Mouse (Mus musculus) adrenal gland, postnatal 10 days (tissue): ENCODE measurements around the gene Gm45337. TPM values are rescaled to one million over a fixed set of nuclear protein-coding genes. Genes with fewer than 3 reads are reported as not detected.
"Not testable (repeated sequence)": the region's sequence is repeated elsewhere in the genome, so short reads cannot be mapped to it uniquely, and the experiment has no call there.

Experiments
- DNase-seq: peaks from one replicate; pipeline ENCODE4 v3.0.0; 2021; ENCODE audit warnings: mixed read lengths
- long read RNA-seq, 2 experiments: library from polyadenylated mRNA; stranded (forward); transcript quantifications; one replicate each; pipeline ENCODE4 v2.0.0; 2021
- total RNA-seq, 2 experiments: library from RNA; stranded (reverse); gene quantifications; 2 replicates each; pipeline ENCODE4 v1.2.3; 2021

Gm45337 gene
- total RNA-seq = not detected
- long read RNA-seq, experiment 1 = 0 reads
- long read RNA-seq, experiment 2 = 0 reads

DNA sequence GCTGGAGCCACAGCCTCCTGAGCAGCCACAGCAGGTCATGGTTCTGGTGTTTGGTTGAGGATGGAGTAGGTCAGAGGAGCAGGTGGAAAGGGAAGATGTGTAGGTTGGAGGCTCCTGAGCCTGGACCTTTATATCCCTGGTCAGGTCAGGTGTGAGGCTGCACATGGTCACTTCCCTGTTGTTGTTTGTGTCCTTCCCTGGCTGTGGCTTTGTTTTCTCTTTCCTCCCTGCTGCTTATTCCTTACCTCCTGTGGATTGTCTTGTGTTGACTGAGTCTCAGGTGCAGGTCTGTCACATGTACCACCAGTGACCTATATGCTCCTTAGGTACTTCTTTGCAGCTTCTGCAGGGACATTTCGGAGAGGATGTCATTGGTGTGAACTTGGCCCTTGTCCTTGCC is at the start of gene Gm45337:
Gm45337 (minus strand) TSS at position 101 of the 400 bp plus-strand sequence.
- no peak for DNase-seq

DNA sequence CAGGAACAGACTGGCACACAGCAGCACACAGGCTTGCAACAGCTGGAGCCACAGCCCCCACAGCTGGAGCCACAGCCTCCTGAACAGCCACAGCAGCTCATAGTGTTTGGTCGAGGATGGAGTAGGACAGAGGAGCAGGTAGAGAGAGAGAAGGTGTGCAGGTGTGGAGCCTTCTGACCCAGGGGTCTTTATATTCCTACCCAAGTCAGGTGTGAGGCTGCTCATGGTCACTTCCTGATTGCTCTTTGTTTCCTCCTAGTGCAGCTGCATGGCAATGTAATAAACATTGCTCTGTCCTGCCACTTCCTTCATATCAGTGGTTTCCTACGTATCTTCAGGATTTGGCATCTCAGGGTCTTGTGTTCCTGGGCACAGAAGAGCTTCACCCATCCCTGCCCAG is 45.9 kb upstream of the Gm45337 start, which contains the start of gene Gm10153:
Gm10153 (minus strand) TSS at position 101 of the 400 bp plus-strand sequence.
- DNase-seq = no peak

DNA sequence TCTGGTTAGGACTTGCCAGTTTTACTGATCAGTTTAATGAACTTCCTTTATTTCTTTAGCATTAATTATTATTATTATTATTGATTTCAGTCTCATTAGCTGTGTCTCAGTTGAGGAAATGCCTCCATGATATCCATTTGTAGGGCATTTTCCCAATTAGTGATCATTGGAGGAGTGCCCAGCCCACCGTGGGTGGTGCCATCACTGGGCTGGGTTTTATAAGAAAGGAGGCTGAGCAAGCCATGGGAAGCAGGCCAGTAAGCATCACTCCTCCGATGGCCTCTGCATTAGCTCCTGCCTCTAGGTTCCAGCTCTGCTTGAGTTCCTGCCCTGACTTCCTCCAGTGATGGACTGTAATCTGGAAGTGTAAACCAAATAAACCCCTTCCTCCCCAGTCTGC is 43.7 kb upstream of the Gm45337 start:
- no peak for DNase-seq

DNA sequence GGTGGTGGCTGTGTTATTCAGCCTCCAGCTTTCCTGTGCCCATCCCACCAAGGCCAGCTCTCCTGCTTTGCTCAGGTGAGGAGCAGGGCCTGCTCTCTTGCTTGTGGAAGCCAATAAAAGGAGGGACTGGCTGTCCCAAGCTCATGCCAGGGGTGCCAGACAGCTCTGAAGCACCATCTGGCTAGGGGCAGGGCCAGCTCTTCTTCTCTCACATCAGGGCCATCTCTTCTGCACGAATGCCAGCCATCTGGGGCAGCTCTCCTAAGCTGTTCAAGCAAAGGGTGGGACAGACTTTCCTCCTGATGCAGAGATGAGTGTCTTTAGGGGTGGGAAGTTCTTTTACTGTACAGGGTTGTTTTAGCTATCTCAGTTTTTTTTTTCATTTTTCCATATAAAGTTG is 36.6 kb upstream of the Gm45337 start:
- no peak for DNase-seq

DNA sequence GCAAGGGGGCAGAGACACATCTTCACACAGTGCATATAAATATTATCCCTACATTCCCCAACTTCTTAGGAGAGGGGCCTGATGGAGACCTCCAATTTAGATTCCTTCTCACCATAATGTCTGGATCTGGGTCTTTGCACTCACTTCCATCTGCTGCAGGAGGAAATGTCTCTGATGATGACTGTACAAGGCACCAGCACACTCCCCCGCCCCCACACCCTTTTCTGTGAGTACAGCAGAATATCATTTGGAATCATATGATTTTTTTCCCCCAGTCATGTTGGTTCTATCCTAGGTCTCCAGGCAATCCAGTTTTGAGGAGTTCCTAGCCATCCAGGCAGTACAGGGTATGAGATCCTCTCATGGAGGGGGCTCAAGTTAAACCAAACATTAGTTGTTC is 34.3 kb upstream of the Gm45337 start:
- no peak for DNase-seq

DNA sequence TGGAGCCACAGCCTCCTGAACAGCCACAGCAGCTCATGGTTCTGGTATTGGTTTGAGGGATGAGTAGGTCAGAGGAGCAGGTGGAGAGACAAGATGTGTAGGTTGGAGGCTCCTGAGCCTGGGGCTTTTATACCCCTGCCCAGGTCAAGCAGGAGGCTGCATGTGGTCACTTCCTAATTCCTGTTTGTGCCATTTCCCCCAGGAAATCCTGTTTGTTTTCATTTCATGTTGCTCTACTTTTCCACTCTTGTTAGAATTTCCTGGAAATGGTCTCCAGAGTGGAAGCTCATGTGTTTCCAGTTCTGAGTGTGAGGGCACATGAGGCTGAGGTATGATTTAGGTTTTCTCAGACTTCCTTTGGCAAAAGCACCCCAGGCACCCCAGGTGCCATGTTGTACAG is 31.5 kb upstream of the Gm45337 start, which contains the start of gene Krtap5-2:
Krtap5-2 (minus strand) TSS at position 101 of the 400 bp plus-strand sequence.
- DNase-seq = not testable (repeated sequence)

DNA sequence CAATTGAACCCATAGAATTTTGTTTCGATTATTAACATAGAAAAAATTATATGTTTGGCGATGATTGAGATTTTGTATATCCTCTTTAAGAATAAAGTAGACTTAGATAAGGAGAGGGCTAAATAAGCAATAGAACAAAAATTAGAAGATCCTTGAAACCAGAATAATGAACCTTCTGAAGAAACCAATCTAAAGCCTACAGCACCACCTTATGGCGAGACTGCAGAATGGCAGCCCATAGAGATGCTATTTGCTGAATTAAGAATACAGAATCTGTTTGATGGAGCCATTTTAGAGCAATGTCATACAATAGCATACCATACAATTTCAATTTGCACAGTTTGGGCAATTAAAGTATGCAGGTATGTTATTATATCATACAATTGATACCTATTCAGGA is 25.4 kb upstream of the Gm45337 start:
- DNase-seq = no peak

DNA sequence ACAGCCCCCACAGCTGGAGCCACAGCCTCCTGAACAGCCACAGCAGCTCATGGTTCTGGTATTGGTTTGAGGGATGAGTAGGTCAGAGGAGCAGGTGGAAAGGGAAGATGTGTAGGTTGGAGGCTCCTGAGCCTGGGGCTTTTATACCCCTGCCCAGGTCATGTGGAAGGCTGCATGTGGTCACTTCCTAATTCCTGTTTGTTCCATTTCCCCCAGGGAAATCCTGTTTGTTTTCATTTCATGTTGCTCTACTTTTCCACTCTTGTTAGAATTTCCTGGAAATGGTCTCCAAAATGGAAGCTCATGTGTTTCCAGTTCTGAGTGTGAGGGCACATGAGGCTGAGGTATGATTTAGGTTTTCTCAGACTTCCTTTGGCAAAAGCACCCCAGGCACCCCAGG is 21.2 kb upstream of the Gm45337 start, which contains the start of gene Gm4553:
Gm4553 (minus strand) TSS at position 101 of the 400 bp plus-strand sequence.
- DNase-seq = not testable (repeated sequence)

DNA sequence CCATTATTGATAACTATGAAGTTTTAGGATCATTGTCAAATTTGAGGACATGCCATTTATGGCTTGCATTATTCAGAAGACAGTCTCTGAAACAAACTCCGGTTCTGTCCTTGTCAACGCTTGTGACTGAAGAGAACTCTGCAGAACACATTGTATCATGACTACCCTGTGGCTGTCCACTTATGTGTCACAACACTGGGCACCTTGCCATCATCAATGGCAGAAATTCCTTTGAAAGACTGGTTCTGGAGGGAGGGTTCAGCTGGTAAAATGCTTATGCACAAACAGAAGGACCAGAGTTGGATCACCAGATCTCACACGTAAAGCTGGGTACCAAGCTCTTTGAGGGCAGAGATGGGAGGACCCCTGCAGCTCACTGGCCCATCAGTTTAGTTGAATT is 15.0 kb upstream of the Gm45337 start:
- peak; percentile 18 for DNase-seq

DNA sequence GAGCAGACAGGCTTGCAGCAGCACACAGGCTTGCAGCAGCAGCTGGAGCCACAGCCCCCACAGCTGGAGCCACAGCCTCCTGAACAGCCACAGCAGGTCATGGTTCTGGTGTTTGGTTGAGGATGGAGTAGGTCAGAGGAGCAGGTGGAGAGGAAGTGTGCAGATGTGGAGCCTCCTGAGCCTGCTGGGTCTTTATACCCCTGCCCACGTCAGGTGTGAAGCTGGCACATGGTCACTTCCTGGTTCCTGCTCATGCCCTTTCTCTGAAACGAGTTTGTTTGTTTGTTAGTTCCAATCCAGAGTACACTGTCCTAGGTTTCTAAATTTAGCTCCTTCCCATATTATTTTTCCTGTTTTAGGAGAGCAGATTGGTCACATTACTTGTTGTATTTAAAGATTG is 12.6 kb upstream of the Gm45337 start, which contains the start of gene Gm29735:
Gm29735 (minus strand) TSS at position 101 of the 400 bp plus-strand sequence.
- DNase-seq = not testable (repeated sequence)

DNA sequence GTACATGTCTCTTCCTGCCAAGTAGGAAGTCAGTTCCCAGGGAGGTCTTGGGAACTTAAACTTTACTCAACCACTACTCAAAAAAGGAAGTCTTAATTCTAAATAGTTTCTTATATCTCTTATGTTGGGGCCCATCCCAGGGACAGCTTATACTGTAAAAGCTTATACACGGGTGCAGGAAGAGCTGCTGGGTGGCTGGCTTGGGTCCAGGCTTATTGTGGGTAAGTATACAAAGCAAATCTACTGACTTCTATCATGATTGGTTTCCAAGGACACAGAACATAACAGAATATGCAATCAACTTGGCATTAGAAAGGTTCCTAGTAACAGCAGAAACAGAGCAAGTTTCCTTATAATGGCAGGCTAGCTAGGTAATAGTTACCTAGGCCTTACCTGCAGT is 10.9 kb upstream of the Gm45337 start:
- no peak for DNase-seq

DNA sequence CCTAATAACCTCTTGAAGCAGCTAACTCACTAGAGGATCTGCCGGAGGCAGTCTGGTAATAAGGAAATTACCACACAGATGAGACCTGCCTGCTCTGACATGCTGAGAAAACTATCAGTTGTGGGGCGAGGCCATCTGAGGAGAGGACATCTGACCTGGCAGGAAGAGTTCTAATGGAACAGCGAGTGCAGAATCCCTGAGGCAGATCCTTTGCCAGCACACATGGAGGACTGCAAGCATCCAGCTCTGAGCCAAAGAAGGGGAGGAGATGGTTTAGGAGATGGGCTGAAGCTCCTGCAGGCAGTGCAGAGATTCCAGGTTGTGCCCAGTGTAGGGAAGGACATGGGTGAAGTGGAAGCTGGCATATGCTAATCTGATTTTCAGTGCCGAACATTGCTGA is 7.8 kb upstream of the Gm45337 start:
- DNase-seq = no peak

DNA sequence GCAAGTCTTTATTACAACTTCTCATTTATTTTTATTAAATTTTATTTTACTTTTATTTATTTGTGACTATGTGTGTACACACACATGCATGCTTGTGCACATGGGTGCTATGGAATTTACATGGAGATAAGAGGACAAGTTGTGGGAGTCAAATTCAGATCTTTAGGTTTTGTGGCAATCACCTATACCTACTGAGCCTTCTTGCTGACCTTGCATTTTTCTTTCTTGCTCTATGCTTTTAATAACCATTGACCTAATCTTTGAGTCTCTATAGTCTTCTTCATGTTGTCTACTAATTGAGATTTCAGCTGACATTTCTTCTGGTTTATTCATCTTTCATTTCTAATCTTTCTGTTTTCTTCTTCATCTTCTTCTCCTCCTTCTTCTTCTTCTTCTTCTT is 4.2 kb upstream of the Gm45337 start:
- DNase-seq = no peak

DNA sequence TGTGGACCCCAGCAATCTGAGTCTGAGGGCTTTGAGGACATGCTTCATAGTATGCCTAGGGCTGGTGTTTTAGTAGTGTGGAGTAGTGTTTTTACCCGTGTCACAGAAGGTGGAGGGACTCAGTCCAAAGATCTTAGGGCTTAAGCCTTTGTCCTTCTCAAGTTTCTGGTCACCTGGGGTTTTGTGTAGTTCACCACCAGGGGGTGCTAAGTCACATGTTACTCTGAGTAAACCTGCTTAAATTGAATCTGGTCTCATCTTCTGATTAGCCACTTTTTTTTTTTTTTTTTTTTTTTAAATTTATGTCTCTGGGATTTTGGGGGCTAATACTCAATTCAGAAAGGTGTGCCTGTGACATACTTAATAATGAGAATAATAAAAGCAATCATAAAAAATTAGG is 1.6 kb upstream of the Gm45337 start:
- peak; percentile 71 for DNase-seq

DNA sequence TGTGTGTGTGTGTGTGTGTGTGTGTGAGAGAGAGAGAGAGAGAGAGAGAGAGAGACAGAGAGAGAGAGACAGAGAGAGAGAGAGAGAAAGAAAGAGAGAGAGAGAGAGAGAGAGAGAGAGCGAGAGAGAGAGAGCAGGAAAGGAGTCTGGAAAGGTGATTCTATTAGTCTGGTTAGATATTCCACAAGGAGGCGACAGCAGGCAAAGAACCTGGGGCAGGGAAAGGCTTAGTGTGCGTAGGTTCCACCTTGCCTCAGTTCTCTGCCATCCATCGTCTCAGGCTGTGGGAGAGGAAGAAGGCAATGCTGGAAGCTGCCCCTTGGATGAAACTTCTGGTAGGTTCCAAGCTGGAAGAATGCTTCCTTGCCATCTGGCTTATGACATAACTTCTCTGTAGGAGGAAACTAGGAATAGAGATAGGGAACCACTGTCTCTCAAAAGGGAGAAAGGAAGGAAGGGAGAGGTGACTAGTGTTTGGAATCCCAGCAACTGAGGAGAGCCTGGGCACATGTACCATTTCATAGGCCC is 1.1 kb upstream of the Gm45337 start:
- DNase-seq = no peak

DNA sequence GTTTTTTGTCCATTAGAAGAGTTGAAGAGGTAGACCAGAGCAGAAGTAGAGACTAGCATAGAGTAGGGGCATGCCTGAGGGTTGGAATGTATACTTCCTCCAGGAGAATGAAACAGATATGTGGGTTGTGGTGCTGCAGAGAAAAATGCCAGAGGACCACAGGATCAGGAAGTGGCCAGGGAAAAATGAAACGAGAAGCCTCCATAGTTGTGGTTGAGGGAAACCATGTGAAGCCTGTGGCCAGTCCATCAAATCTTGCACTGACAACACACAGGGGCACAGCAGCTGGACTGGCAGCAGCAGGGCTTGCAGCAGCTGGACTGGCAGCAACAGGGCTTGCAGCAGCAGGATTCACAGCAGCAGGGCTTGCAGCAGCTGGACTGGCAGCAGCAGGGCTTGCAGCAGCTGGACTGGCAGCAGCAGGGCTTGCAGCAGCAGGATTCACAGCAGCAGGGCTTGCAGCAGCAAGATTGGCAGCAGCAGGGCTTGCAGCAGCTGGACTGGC is 849 bp downstream of the Gm45337 start:
- not testable (repeated sequence) for DNase-seq

DNA sequence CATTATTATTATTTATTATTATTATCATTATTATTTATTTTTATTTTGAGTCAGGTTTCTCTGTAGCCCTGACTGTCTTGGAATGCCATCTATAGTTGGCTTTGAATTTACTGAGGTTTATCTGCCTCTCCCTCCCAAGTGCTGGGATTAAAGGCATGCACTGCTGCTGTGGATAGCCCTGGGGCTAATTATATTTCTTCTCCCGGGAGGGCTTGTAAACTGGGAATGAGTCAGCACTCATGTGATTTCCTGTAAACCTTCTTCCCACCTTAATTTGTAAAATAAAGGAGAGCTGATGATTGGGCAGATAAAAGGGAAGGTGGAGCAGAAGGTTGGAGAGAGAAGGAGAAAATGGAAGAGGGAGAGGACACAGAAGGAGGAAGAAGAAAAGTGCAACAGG is 3.7 kb downstream of the Gm45337 start:
- no peak for DNase-seq

DNA sequence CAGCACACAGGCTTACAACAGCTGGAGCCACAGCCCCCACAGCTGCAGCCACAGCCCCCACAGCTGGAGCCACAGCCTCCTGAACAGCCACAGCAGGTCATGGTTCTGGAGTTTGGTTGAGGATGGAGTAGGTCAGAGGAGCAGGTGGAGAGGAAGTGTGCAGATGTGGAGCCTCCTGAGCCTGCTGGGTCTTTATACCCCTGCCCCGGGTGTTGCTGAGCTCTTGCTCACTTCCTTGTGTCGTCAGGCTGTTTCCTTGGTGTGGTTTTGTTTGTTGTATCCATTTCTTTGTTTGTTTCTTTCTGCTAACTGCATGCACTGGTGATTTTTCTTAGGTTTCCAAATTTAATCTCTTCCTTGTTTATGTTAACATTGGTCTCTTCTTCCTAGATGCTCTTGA is 8.5 kb downstream of the Gm45337 start, which contains the start of gene Gm39115:
Gm39115 (minus strand) TSS at position 101 of the 400 bp plus-strand sequence.
- not testable (repeated sequence) for DNase-seq

DNA sequence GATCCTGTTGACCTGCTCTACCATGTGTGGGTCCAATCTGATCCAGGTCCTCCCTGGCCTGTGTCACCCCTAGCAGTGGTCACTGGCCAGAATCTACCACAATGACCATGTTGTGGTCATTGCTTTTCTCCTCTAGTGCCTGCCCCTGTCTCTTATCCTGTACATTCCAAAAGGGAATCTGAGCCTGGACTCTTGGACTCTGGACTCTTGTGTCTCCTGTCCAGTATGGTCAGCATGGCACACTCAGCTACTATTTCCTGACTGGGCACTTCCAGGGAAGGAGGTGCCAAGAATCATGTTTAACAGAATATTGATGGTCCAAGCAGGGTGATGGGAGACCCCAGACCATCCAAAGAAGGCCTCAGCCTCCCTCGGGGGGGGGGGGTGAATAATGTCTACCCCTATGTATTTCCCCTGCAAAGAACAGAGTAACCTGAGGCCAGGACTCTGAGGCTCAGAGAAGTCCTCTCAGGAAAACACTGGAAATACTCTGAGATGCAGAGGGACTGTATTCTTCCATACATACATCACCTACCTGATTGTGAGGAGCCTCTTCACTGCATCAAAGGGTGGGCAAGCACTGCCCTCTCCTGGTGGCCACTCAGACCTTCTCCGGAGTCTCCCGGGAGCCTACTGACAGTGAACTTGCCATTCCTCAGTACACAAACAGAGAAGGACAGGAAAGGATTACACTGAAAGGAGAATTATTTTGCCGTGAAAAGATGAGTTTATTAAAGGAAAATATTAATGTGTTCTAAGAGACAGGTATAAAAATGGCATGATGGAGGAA is 10.0 kb downstream of the Gm45337 start:
- DNase-seq = peak; percentile 10

DNA sequence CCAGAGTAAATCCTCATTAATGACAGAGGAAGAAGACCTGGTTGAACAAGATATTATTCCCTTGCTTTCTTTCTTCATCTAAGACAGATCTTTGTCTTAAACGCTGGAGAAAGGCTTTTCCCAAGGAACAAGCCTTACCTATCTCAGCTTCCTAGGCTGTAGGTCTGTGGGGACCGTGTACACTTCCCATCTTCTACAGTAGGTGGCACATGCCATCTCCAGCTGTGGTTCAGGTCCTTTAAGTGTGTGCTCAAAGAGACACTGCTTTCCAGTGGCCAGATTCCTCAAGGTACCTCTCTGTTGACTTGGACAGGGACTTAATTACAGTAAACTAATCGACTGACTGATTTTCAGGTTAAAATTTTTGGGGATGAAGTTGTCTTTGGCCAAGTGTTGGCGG is 15.6 kb downstream of the Gm45337 start:
- no peak for DNase-seq

DNA sequence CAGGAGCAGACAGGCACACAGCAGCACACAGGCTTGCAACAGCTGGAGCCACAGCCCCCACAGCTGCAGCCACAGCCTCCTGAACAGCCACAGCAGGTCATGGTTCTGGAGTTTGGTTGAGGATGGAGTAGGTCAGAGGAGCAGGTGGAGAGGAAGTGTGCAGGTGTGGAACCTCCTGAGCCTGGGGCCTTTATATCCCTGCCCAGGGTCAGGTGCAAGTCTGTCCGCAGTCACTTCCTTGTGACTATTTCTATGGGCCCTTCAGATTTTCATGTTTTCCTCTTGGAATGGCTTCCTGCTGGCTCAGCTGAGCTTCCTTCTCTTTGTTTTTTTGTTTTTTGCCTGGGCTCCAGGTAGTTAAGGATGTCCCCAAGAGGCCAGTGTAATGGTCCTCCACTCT is 23.8 kb downstream of the Gm45337 start, which contains the start of gene Gm45618:
Gm45618 (minus strand) TSS at position 101 of the 400 bp plus-strand sequence.
- DNase-seq = not testable (repeated sequence)

DNA sequence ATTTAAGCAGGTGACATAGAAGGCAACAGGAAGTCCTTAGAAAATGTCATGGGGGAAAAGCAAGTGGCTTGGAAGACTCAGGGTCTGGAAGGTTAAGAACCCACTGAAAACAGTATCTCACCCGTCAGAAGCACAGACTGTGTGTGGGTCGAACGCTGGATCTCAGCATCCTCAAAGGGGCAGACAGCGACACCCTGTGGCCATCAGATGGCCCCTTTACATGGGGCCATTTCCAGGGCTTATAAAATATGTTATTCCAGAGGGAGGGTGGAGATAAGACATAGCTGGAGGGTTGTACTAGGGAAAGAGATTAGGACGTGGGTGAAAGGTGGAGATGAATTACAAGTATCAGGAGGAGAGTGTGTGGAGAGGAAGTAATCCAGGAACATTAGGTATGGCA is 24.8 kb downstream of the Gm45337 start:
- DNase-seq = peak; percentile 26

DNA sequence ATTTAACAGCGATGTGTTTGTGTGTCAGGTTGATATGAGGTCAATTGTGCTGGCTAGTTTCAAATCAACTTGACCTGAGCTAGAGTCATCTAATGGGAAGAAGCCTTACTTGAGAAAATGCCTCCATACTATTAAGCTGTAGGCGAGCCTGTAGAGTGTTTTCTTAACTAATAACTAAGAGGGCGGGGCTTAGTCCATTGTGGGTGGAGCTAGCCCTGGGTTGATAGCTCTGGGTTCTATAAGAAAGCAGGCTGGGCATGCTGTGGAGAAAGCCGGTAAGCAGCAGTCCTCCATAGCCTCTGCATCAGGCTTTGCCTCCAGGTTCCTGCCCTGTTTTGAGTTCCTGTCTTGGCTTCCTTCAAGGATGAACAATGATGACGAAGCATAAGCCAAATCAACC is 39.7 kb downstream of the Gm45337 start:
- DNase-seq = no peak
